Mouse (Mus musculus): ENCODE measurements around the gene Ciita. TPM values are rescaled to one million over a fixed set of nuclear protein-coding genes. Genes with fewer than 3 reads are reported as not detected.
A peak's percentile ranks its signal among the peaks of the same experiment; 100 is the strongest.

Gene Ciita
- polyA plus RNA-seq, 1 experiment from 2014 or later: 0.40 TPM

DNA sequence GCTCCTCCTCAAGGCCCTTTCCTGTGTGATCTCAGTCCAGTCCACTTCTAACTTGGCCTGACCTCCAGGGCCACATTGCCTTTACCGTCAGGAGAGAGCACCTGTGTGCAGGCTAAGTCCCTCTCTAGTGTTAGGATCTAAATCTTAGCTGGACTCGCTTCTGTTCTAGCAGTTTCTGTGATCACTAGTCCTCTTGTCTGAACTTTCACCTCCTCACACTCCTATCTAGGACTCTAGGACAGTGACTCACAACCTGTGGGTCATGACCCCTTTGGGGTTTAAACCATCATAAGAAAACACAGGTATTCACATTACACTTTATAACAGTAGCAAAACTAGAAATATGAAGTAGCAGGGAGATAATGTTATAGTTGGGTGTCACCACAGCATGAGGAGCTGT is 28.0 kb upstream of the Ciita start:
- Histone ChIP-seq H3K4me2 (no peak overlapping the region), H3K9ac (no peak overlapping the region), H3K27me3 (no peaks in the 10 kb centered on the region), H3K4me3 (no peak overlapping the region), H3K36me3 (ENCODE audit: poor library complexity, severe bottlenecking) (no peaks in the 10 kb centered on the region), H3K27ac (no peak overlapping the region), H3K4me1 (peaks cover 7% of the 10 kb centered on the region), H3K9me3 (replicated peaks) (no peaks in the 10 kb centered on the region)
- no peak for ATAC-seq
- 83% methylated on average over 2 of the region's 2 CpGs for WGBS

GRCm38 (mm10) chr16:10452445-10452896 is 27.4 kb upstream of the Ciita start:
- Histone ChIP-seq H3K36me3 (ENCODE audit: poor library complexity, severe bottlenecking) (no peaks in the 10 kb centered on the region), H3K27me3 (no peaks in the 10 kb centered on the region), H3K4me1 (peaks cover 5% of the 10 kb centered on the region), H3K9ac (no peak overlapping the region), H3K4me3 (no peak overlapping the region), H3K9me3 (replicated peaks) (no peaks in the 10 kb centered on the region), H3K4me2 (no peak overlapping the region), H3K27ac (no peak overlapping the region)
- ATAC-seq: 0 out of 2 replicates have a peak, but pooled peaks have one; percentile 30
- WGBS: 71% methylated on average over 8 of the region's 8 CpGs

- H3K4me2 ChIP-seq: no peak overlapping the region
- ATAC-seq: no peak
- H3K36me3 ChIP-seq (ENCODE audit: poor library complexity, severe bottlenecking): no peaks in the 10 kb centered on the region
- H3K27me3 ChIP-seq: no peaks in the 10 kb centered on the region
- no peak overlapping the region for H3K4me3 ChIP-seq
- no peak overlapping the region for H3K9ac ChIP-seq
- no peaks in the 10 kb centered on the region for H3K4me1 ChIP-seq
- 84% methylated on average over 6 of the region's 6 CpGs for WGBS
- H3K9me3 ChIP-seq (replicated peaks): no peaks in the 10 kb centered on the region
- H3K27ac ChIP-seq: no peak overlapping the region
These were observed 25.8 kb upstream of the Ciita start for GRCm38 (mm10) chr16:10453872-10454582.

- ATAC-seq: no peak
- Histone ChIP-seq H3K36me3 (ENCODE audit: poor library complexity, severe bottlenecking) (no peaks in the 10 kb centered on the region), H3K4me1 (no peaks in the 10 kb centered on the region), H3K4me3 (no peak overlapping the region), H3K9me3 (replicated peaks) (no peaks in the 10 kb centered on the region), H3K27me3 (no peaks in the 10 kb centered on the region), H3K9ac (no peak overlapping the region), H3K27ac (no peak overlapping the region), H3K4me2 (no peak overlapping the region)
- 72% methylated on average over 3 of the region's 3 CpGs for WGBS
These were observed 25.3 kb upstream of the Ciita start for GRCm38 (mm10) chr16:10454583-10454974.

DNA sequence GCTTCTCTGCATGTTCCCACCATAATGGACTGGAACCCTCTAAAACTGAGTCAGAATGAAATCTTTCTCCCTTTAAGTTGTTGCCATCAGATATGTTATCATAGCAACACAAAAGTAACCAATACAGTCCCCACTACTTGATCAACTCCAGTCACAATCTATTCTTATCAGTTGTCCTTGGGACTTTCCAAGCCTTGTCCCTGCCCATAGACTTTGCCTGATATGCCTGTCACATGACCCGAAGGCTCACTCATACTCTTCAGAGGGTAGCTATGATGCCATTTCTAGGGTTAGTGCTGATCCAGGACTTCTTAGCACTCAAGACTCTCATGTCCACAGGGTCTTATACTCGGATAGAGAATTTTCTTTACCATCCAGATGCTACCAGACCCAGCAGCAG is 19.7 kb upstream of the Ciita start:
- Histone ChIP-seq H3K27ac (no peak overlapping the region), H3K9ac (no peak overlapping the region), H3K4me2 (no peak overlapping the region), H3K9me3 (replicated peaks) (no peaks in the 10 kb centered on the region), H3K4me1 (no peaks in the 10 kb centered on the region), H3K36me3 (ENCODE audit: poor library complexity, severe bottlenecking) (no peaks in the 10 kb centered on the region), H3K4me3 (no peak overlapping the region), H3K27me3 (no peaks in the 10 kb centered on the region)
- ATAC-seq: no peak
- 77% methylated on average over 2 of the region's 2 CpGs for WGBS

DNA sequence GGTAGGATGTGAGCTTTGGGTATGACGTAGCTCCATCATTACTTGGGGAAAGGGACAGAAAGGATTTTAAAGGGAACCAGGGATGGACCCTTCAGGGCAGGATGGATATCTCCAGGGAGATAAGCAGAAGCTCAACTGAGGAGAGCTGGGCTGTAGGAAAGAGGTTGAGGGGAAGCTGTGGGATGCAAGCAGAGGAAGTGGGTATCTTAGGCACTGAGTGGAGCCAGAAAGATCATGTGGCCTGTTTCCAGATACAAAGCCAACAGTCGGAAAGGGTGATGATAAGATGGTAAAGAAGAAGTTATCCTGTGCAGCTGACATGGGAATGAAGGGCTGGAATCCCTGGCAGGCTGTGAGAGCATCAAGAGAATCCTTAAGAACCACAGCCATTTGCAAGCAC is 18.7 kb upstream of the Ciita start:
- 85% methylated on average over 2 of the region's 2 CpGs for WGBS
- ATAC-seq: no peak
- no peak overlapping the region for H3K4me2 ChIP-seq
- H3K27ac ChIP-seq: no peak overlapping the region
- no peaks in the 10 kb centered on the region for H3K4me1 ChIP-seq
- H3K27me3 ChIP-seq: no peaks in the 10 kb centered on the region
- no peaks in the 10 kb centered on the region for H3K9me3 ChIP-seq (replicated peaks)
- H3K9ac ChIP-seq: no peak overlapping the region
- H3K36me3 ChIP-seq (ENCODE audit: poor library complexity, severe bottlenecking): no peaks in the 10 kb centered on the region
- no peak overlapping the region for H3K4me3 ChIP-seq

GRCm38 (mm10) chr16:10465011-10465681 is 14.7 kb upstream of the Ciita start:
- Histone ChIP-seq H3K36me3 (ENCODE audit: poor library complexity, severe bottlenecking) (no peaks in the 10 kb centered on the region), H3K27me3 (no peaks in the 10 kb centered on the region), H3K9me3 (replicated peaks) (no peaks in the 10 kb centered on the region), H3K4me1 (no peaks in the 10 kb centered on the region), H3K27ac (no peak overlapping the region), H3K4me3 (no peak overlapping the region), H3K9ac (no peak overlapping the region), H3K4me2 (no peak overlapping the region)
- WGBS: 40% methylated on average over 4 of the region's 4 CpGs
- no peak for ATAC-seq

GRCm38 (mm10) chr16:10467391-10468107 is 12.3 kb upstream of the Ciita start:
- Histone ChIP-seq H3K4me2 (no peak overlapping the region), H3K27ac (no peak overlapping the region), H3K36me3 (ENCODE audit: poor library complexity, severe bottlenecking) (no peaks in the 10 kb centered on the region), H3K4me1 (no peaks in the 10 kb centered on the region), H3K9ac (no peak overlapping the region), H3K27me3 (no peaks in the 10 kb centered on the region), H3K4me3 (no peak overlapping the region), H3K9me3 (replicated peaks) (no peaks in the 10 kb centered on the region)
- 33% methylated on average over 11 of the region's 11 CpGs for WGBS
- ATAC-seq: no peak

DNA sequence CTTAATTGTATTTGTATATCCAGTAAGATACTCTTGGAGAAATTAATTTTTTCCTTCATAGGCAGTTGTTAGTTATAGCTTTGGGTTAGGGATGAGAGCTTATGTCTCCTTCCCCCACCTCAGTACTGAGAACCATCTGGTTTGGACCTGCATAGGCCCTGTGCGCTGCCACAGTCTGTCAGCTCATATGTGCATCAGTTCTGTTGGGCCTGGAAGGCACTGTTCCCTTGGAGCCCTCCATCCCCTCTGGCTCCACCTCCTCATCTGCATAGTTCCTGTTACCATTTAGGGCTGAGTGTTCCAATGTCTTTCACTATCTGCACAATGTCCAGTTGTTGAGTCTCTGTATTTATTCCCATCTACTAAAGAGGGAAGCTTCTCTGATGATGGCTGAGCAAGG is 11.7 kb upstream of the Ciita start:
- H3K4me1 ChIP-seq: no peaks in the 10 kb centered on the region
- no peak overlapping the region for H3K27ac ChIP-seq
- H3K27me3 ChIP-seq: no peaks in the 10 kb centered on the region
- H3K9ac ChIP-seq: no peak overlapping the region
- H3K36me3 ChIP-seq (ENCODE audit: poor library complexity, severe bottlenecking): no peaks in the 10 kb centered on the region
- ATAC-seq: no peak
- 71% methylated on average over 1 of the region's 1 CpGs for WGBS
- H3K4me2 ChIP-seq: no peak overlapping the region
- no peak overlapping the region for H3K4me3 ChIP-seq
- H3K9me3 ChIP-seq (replicated peaks): no peaks in the 10 kb centered on the region

DNA sequence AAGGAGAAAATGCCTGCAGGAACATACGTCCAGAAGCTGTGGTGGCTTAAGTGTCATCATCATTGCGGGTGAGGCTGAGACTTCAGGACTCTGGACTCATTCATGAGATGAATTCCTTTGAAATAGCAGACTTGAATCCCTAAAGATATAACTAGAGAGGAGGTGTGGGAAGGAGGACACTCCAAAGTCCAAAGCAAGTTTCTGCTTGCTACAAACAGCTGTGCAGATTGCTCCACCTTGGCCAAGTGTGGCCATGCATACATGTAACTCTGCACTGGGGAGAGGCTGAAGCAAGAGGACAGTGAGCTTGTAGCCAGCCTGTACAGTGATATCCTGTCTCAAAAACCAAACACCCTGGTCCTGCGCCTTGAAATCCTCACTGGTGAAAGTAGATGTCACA is 7.9 kb upstream of the Ciita start:
- 93% methylated on average over 3 of the region's 3 CpGs for WGBS
- H3K27me3 ChIP-seq: no peaks in the 10 kb centered on the region
- H3K4me3 ChIP-seq: no peak overlapping the region
- no peaks in the 10 kb centered on the region for H3K9me3 ChIP-seq (replicated peaks)
- no peak overlapping the region for H3K27ac ChIP-seq
- no peaks in the 10 kb centered on the region for H3K36me3 ChIP-seq (ENCODE audit: poor library complexity, severe bottlenecking)
- no peak for ATAC-seq
- no peaks in the 10 kb centered on the region for H3K4me1 ChIP-seq
- no peak overlapping the region for H3K4me2 ChIP-seq
- no peak overlapping the region for H3K9ac ChIP-seq

- H3K4me1 ChIP-seq: no peaks in the 10 kb centered on the region
- no peak for ATAC-seq
- H3K36me3 ChIP-seq (ENCODE audit: poor library complexity, severe bottlenecking): no peaks in the 10 kb centered on the region
- no peaks in the 10 kb centered on the region for H3K9me3 ChIP-seq (replicated peaks)
- no peak overlapping the region for H3K4me3 ChIP-seq
- no peak overlapping the region for H3K27ac ChIP-seq
- 71% methylated on average over 3 of the region's 3 CpGs for WGBS
- H3K9ac ChIP-seq: no peak overlapping the region
- no peaks in the 10 kb centered on the region for H3K27me3 ChIP-seq
- no peak overlapping the region for H3K4me2 ChIP-seq
These were observed 4.9 kb upstream of the Ciita start for GRCm38 (mm10) chr16:10474956-10475355.

GRCm38 (mm10) chr16:10475919-10476318 is 3.9 kb upstream of the Ciita start:
- 62% methylated on average over 2 of the region's 2 CpGs for WGBS
- ATAC-seq: no peak

More at GRCm38 (mm10) chr16:10475919-10476318, 3.9 kb upstream of the Ciita start:
- Histone ChIP-seq H3K36me3 (ENCODE audit: poor library complexity, severe bottlenecking) (no peaks in the 10 kb centered on the region), H3K9me3 (replicated peaks) (no peaks in the 10 kb centered on the region), H3K9ac (no peak overlapping the region), H3K4me3 (no peak overlapping the region), H3K27ac (no peak overlapping the region), H3K27me3 (no peaks in the 10 kb centered on the region), H3K4me2 (no peak overlapping the region), H3K4me1 (no peaks in the 10 kb centered on the region)

All from forebrain, embryonic 13.5 days (tissue).